Mouse (Mus musculus): ENCODE measurements around the gene Adgrl3.
A peak's percentile ranks its signal among the peaks of the same experiment; 100 is the strongest.

DNA sequence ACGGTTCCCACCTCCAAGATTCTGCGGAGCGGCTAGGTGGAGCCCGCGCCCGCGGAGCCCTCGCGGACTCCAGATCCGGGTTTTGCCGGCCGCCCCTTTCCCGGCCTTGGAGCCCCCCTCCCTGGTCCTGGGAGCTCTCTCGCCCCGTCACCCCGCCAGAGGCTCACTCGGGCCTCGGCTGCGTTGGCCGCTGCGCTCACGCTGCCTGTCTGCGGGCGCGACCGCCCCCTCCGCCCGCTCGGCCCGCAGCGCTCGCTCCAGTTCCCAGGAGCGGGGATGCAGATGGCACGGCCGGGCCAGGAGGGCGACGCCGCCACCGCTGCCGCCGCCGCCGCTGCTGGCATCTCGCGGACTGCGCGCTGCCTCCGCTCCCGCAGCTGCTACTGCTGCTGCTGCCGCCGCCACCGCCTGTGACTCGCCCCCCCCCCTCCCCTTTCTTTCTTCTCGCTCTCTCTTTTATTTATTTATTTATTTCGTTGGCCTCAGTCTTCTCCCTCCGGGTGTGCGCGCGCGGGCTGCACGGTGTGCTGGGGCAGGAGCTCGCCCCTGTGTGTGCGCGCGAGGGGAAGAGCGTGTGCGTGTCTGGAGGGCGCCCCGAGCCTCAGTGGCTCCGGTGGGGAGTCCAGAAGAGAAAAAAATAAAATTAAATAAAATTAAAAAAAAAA is at the start of gene Adgrl3:
- TF ChIP-seq CTCF (IDR thresholded peaks at IDR 0.05; ENCODE audit: extremely low read depth, insufficient read depth, low read length) (no peak), POLR2A (IDR thresholded peaks at IDR 0.05; ENCODE audit: extremely low read depth, insufficient read depth, low read length) (peak; percentile 28; the same call in 1 of the 2 replicates)
